Mouse (Mus musculus): Measurements from ENCODE around the gene Adcy4. TPM values are rescaled to one million over a fixed set of nuclear protein-coding genes. Genes with fewer than 3 reads are reported as not detected.

Gene Adcy4
- polyA plus RNA-seq, 1 experiment from 2014 or later, result 11.6 TPM

DNA sequence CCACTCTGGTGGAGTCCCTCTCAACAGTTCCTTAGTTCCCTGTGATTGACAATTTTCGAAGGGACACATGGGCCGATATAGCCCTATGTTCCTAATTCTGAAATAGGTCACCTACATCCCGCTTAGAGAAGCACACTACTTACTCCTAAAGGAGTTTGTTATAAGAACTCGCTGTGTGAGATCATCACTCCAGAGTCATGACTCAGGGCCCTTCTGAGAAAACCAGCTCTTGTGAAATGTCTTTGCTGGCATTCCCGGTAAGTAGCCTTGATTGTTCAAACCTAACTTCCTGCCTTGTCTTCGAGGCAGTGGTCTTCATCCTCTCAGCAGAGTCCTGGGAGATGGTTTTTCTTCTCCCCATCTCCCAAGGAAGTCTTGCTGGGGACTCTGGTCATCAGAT is 15.3 kb downstream of the Adcy4 start:
- Histone ChIP-seq H3K9me3 (ENCODE audit: low read depth, low read length) (no peaks in the 10 kb centered on the region), H3K4me3 (ENCODE audit: low read depth, low read length) (no peak overlapping the region), H3K27me3 (ENCODE audit: insufficient read depth, low read length) (peaks cover 24% of the 10 kb centered on the region; the same call in 1 of the 2 replicates), H3K4me1 (ENCODE audit: insufficient read depth) (no peaks in the 10 kb centered on the region), H3K27ac (ENCODE audit: low read depth) (no peak overlapping the region), H3K36me3 (ENCODE audit: insufficient read depth) (no peaks in the 10 kb centered on the region), H3K9ac (no peak overlapping the region), H3K4me2 (no peak overlapping the region)
- TF ChIP-seq CTCF (IDR thresholded peaks at IDR 0.05; ENCODE audit: low read depth), result no peak
- ATAC-seq (ENCODE audit: insufficient read depth) (no peak), DNase-seq (no peak)
- 91% methylated on average over 6 of the region's 6 CpGs for WGBS

- 11% methylated on average over 52 of the region's 52 CpGs for WGBS
- peak; percentile 75 for DNase-seq
- no peaks in the 10 kb centered on the region for H3K36me3 ChIP-seq (ENCODE audit: insufficient read depth)
- peak overlapping the region; percentile 52 for H3K9ac ChIP-seq
- H3K9me3 ChIP-seq (ENCODE audit: low read depth, low read length), result no peaks in the 10 kb centered on the region
- no peak overlapping the region for H3K27ac ChIP-seq (ENCODE audit: low read depth)
- H3K4me1 ChIP-seq (ENCODE audit: insufficient read depth), result 0 out of 2 replicates have a peak, but pooled peaks cover 5% of the 10 kb centered on the region
- peaks cover 24% of the 10 kb centered on the region; the same call in 1 of the 2 replicates for H3K27me3 ChIP-seq (ENCODE audit: insufficient read depth, low read length)
- peak; percentile 72 for ATAC-seq (ENCODE audit: insufficient read depth)
- peak; percentile 70 for TF ChIP-seq CTCF (IDR thresholded peaks at IDR 0.05; ENCODE audit: low read depth)
- H3K4me3 ChIP-seq (ENCODE audit: low read depth, low read length), result peak overlapping the region; percentile 33
- peak overlapping the region; percentile 78 for H3K4me2 ChIP-seq
Observed at GRCm38 (mm10) chr14:55767519-55768414, 16.1 kb downstream of the Adcy4 start.

DNA sequence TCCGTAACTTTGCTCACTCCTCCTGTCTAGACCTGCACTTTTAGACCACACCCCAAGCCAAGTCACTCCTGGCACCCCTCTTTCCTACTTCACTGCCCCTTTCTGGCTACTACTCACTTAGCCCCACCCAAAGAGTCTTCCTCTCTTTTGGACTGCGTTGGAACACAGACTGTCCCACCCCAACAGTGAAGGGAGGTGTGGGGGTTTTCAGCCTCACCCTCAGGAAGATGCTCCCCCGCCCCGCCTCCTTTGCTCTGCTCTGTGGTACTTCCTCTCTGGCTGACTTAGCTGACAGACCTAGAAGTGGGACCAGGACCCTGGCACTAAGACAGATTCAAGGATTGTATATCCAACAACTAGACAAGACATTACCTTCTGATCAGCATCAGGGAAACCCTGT is 18.2 kb downstream of the Adcy4 start, which contains the start of gene Ltb4r1:
Gene Ltb4r1, plus strand, starts transcription at position 267 of the 400 bp plus-strand sequence.
- H3K4me2 ChIP-seq, result no peak within 1 kb of the TSS
- H3K9ac ChIP-seq, result no peak within 1 kb of the TSS
- ATAC-seq (ENCODE audit: insufficient read depth), result no peak
- H3K9me3 ChIP-seq (ENCODE audit: low read depth, low read length), result no peaks in the 10 kb centered on the region
- no peaks in the 10 kb centered on the region for H3K36me3 ChIP-seq (ENCODE audit: insufficient read depth)
- H3K27ac ChIP-seq (ENCODE audit: low read depth), result no peak within 1 kb of the TSS
- 0 out of 2 replicates have a peak, but pooled peaks cover 5% of the 10 kb centered on the region for H3K4me1 ChIP-seq (ENCODE audit: insufficient read depth)
- WGBS, result 59% methylated on average over 4 of the region's 4 CpGs
- no peak within 1 kb of the TSS for H3K4me3 ChIP-seq (ENCODE audit: low read depth, low read length)
- no peak for TF ChIP-seq CTCF (IDR thresholded peaks at IDR 0.05; ENCODE audit: low read depth)
- peaks cover 33% of the 10 kb centered on the region for H3K27me3 ChIP-seq (ENCODE audit: insufficient read depth, low read length)
- DNase-seq, result no peak

DNA sequence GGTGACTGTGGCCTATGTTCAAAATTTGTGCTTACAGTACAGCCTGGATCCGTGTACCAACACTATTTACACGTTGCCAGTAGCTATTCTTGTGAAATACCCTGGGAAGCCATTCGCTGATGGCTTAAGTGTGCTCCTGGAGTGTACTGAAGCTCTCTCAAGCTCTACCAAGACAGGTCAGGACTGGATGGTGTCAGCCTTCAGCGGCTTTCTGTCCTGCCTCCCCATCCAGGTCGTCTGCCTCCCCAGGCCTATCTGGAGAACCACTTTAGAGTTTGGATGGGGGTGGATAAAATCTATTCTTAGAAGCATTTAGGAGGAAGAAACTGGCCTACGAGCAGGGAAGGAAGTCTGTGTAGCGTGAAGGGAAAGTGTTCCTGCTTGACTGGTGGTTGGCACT is 20.7 kb downstream of the Adcy4 start:
- H3K4me3 ChIP-seq (ENCODE audit: low read depth, low read length), result no peak overlapping the region
- no peaks in the 10 kb centered on the region for H3K9me3 ChIP-seq (ENCODE audit: low read depth, low read length)
- 0 out of 2 replicates have a peak, but pooled peaks cover 5% of the 10 kb centered on the region for H3K4me1 ChIP-seq (ENCODE audit: insufficient read depth)
- H3K27ac ChIP-seq (ENCODE audit: low read depth), result no peak overlapping the region
- peak overlapping the region; percentile 65; the same call in 1 of the 2 replicates for H3K9ac ChIP-seq
- TF ChIP-seq CTCF (IDR thresholded peaks at IDR 0.05; ENCODE audit: low read depth), result no peak
- no peaks in the 10 kb centered on the region for H3K36me3 ChIP-seq (ENCODE audit: insufficient read depth)
- DNase-seq, result peak; percentile 17
- 49% methylated on average over 7 of the region's 7 CpGs for whole genome bisulfite sequencing
- peaks cover 28% of the 10 kb centered on the region for H3K27me3 ChIP-seq (ENCODE audit: insufficient read depth, low read length)
- no peak for ATAC-seq (ENCODE audit: insufficient read depth)
- H3K4me2 ChIP-seq, result peak overlapping the region; percentile 98

- H3K9me3 ChIP-seq (ENCODE audit: low read depth, low read length), result no peaks in the 10 kb centered on the region
- peak overlapping the region; percentile 58; the same call in 1 of the 2 replicates for H3K27ac ChIP-seq (ENCODE audit: low read depth)
- H3K4me3 ChIP-seq (ENCODE audit: low read depth, low read length), result peak overlapping the region; percentile 53
- under 1% methylated on average over 77 of the region's 77 CpGs for WGBS
- TF ChIP-seq CTCF (IDR thresholded peaks at IDR 0.05; ENCODE audit: low read depth), result peak; percentile 36
- H3K9ac ChIP-seq, result peak overlapping the region; percentile 65
- DNase-seq (peak; percentile 83), ATAC-seq (ENCODE audit: insufficient read depth) (peak; percentile 80)
- no peaks in the 10 kb centered on the region for H3K36me3 ChIP-seq (ENCODE audit: insufficient read depth)
- H3K27me3 ChIP-seq (ENCODE audit: insufficient read depth, low read length), result peaks cover 20% of the 10 kb centered on the region
- 0 out of 2 replicates have a peak, but pooled peaks cover 5% of the 10 kb centered on the region for H3K4me1 ChIP-seq (ENCODE audit: insufficient read depth)
- peak overlapping the region; percentile 98 for H3K4me2 ChIP-seq
Observed at GRCm38 (mm10) chr14:55762001-55762821, 21.7 kb downstream of the Adcy4 start.

GRCm38 (mm10) chr14:55761163-55761562 is 22.7 kb downstream of the Adcy4 start, which contains the start of gene Ltb4r2:
Gene Ltb4r2, plus strand, starts transcription at chr14:55761428.
- Histone ChIP-seq H3K4me3 (ENCODE audit: low read depth, low read length) (peak within 1 kb of the TSS; percentile 53), H3K9ac (peak within 1 kb of the TSS; percentile 65), H3K27me3 (ENCODE audit: insufficient read depth, low read length) (peaks cover 17% of the 10 kb centered on the region), H3K27ac (ENCODE audit: low read depth) (peak within 1 kb of the TSS; percentile 58; the same call in 1 of the 2 replicates), H3K9me3 (ENCODE audit: low read depth, low read length) (no peaks in the 10 kb centered on the region), H3K4me2 (peak within 1 kb of the TSS; percentile 98), H3K36me3 (ENCODE audit: insufficient read depth) (peaks cover 4% of the 10 kb centered on the region; the same call in 1 of the 2 replicates), H3K4me1 (ENCODE audit: insufficient read depth) (0 out of 2 replicates have a peak, but pooled peaks cover 5% of the 10 kb centered on the region)
- DNase-seq (no peak), ATAC-seq (ENCODE audit: insufficient read depth) (no peak)
- 69% methylated on average over 6 of the region's 6 CpGs for WGBS
- TF ChIP-seq CTCF (IDR thresholded peaks at IDR 0.05; ENCODE audit: low read depth), result no peak
